Mouse (Mus musculus) MEL (cell line): ENCODE results near the gene D17Wsu92e. TPM values are rescaled to one million over a fixed set of nuclear protein-coding genes. Genes with fewer than 3 reads are reported as not detected.

Experiments used
- DNase-seq: peaks from one replicate; pipeline ENCODE4 v3.0.0; 2011; ENCODE audit warnings: low read depth, low spot score
- H3K27ac ChIP-seq: 2 replicates; pipeline ENCODE4 v1.5.1; 2012; ENCODE audit warnings: low read depth, mild to moderate bottlenecking, control low read depth, low read length, moderate library complexity; ENCODE audit not compliant: control insufficient read depth
- H3K27me3 ChIP-seq, 2 experiments: fragments of 150-350 bp in 1 of 2; sonication (generic) in 1 of 2; 2 replicates each; pipeline ENCODE4 v1.6.1; 2012; ENCODE audit warnings: low read length in 2 of 2, mild to moderate bottlenecking in 2 of 2, improper control_type of control experiment in 1 of 2, moderate library complexity in 1 of 2; ENCODE audit not compliant: insufficient read depth in 2 of 2, control insufficient read depth in 1 of 2
- H3K36me3 ChIP-seq, 2 experiments: 2 replicates each; pipeline ENCODE4 v1.6.1; 2012 to 2014; ENCODE audit warnings: low read length in 2 of 2, improper control_type of control experiment in 1 of 2, inconsistent platforms in 1 of 2, mild to moderate bottlenecking in 1 of 2; ENCODE audit not compliant: insufficient read depth in 2 of 2, control insufficient read depth in 1 of 2
- H3K4me1 ChIP-seq, 2 experiments: fragments of 150-350 bp in 1 of 2; sonication (generic) in 1 of 2; 2 replicates each; pipeline ENCODE4 v1.6.1; 2012; ENCODE audit warnings: low read length in 2 of 2, improper control_type of control experiment in 1 of 2, mild to moderate bottlenecking in 1 of 2; ENCODE audit not compliant: insufficient read depth in 2 of 2, control insufficient read depth in 1 of 2
- H3K4me3 ChIP-seq, 2 experiments: fragments of 150-350 bp in 1 of 2; sonication (generic) in 1 of 2; 2 replicates each; pipeline ENCODE4 v1.5.1; 2012; ENCODE audit warnings: low read depth in 2 of 2, low read length in 2 of 2, mild to moderate bottlenecking in 2 of 2, moderate library complexity in 2 of 2, control low read depth in 1 of 2, improper control_type of control experiment in 1 of 2; ENCODE audit not compliant: control insufficient read depth in 1 of 2, insufficient read depth in 1 of 2
- H3K79me2 ChIP-seq: 2 replicates; pipeline ENCODE4 v1.6.1; 2012; ENCODE audit warnings: mild to moderate bottlenecking, low read length, moderate library complexity; ENCODE audit not compliant: control insufficient read depth, poor library complexity, insufficient read depth
- H3K9ac ChIP-seq: 2 replicates; pipeline ENCODE4 v1.6.1; 2012; ENCODE audit warnings: low read depth, mild to moderate bottlenecking, control low read depth, low read length, moderate library complexity; ENCODE audit not compliant: control insufficient read depth, poor library complexity, severe bottlenecking
- H3K9me3 ChIP-seq: fragments of 150-350 bp; sonication (generic); replicated peaks from 2 replicates; pipeline ENCODE4 v1.6.1; 2012; ENCODE audit warnings: mild to moderate bottlenecking, low read length, improper control_type of control experiment, moderate library complexity; ENCODE audit not compliant: insufficient read depth
- BHLHE40 ChIP-seq: IDR thresholded peaks from 2 replicates; pipeline ENCODE4 v1.6.1; 2012; ENCODE audit warnings: low read depth, mild to moderate bottlenecking, inconsistent platforms, low read length, improper control_type of control experiment, borderline replicate concordance
- CHD1 ChIP-seq: IDR thresholded peaks from 2 replicates; pipeline ENCODE4 v1.6.1; 2012; ENCODE audit warnings: low read depth, mild to moderate bottlenecking, inconsistent platforms, low read length, improper control_type of control experiment
- CTCF ChIP-seq, 3 experiments: IDR thresholded peaks in 2 of 3; conservative IDR thresholded peaks in 1 of 3; 2 replicates each; pipeline ENCODE4 v1.5.1; 2011 to 2012; ENCODE audit warnings: low read length in 3 of 3, low read depth in 2 of 3, mild to moderate bottlenecking in 2 of 3, improper control_type of control experiment in 1 of 3, inconsistent platforms in 1 of 3, mixed read lengths in 1 of 3, moderate library complexity in 1 of 3; ENCODE audit not compliant: control insufficient read depth in 1 of 3, insufficient read depth in 1 of 3, poor library complexity in 1 of 3, severe bottlenecking in 1 of 3
- ETS1 ChIP-seq: IDR thresholded peaks from 2 replicates; pipeline ENCODE4 v1.6.1; 2012; ENCODE audit warnings: low read depth, mild to moderate bottlenecking, inconsistent platforms, low read length, improper control_type of control experiment, moderate library complexity
- GATA1 ChIP-seq: IDR thresholded peaks from 2 replicates; pipeline ENCODE4 v1.6.1; 2011; ENCODE audit warnings: low read depth, low read length, improper control_type of control experiment
- MAFK ChIP-seq: IDR thresholded peaks from 2 replicates; pipeline ENCODE4 v1.6.1; 2011; ENCODE audit warnings: low read depth, mild to moderate bottlenecking, low read length, improper control_type of control experiment, borderline replicate concordance
- MEF2A ChIP-seq: IDR thresholded peaks from 2 replicates; pipeline ENCODE4 v1.6.1; 2014; ENCODE audit warnings: low read depth, mild to moderate bottlenecking, inconsistent platforms, low read length, improper control_type of control experiment; ENCODE audit not compliant: poor library complexity, insufficient replicate concordance, severe bottlenecking; ENCODE audit errors: extremely low read depth
- MXI1 ChIP-seq: IDR thresholded peaks from 2 replicates; pipeline ENCODE4 v1.6.1; 2011; ENCODE audit warnings: mild to moderate bottlenecking, low read depth, low read length, improper control_type of control experiment
- MYB ChIP-seq: IDR thresholded peaks from 2 replicates; pipeline ENCODE4 v1.6.1; 2011; ENCODE audit warnings: mild to moderate bottlenecking, low read depth, low read length, improper control_type of control experiment
- MYC ChIP-seq: IDR thresholded peaks from 2 replicates; pipeline ENCODE4 v1.6.1; 2011; ENCODE audit warnings: low read depth, mild to moderate bottlenecking, low read length, improper control_type of control experiment, moderate library complexity
- POLR2AphosphoS2 ChIP-seq: IDR thresholded peaks from 2 replicates; pipeline ENCODE4 v1.6.1; 2011; ENCODE audit warnings: low read length, improper control_type of control experiment
- POLR2AphosphoS5 ChIP-seq: IDR thresholded peaks from 2 replicates; pipeline ENCODE4 v1.6.1; 2012; ENCODE audit warnings: low read depth, borderline replicate concordance, mild to moderate bottlenecking, inconsistent platforms, low read length, moderate library complexity, mixed read lengths
- RCOR1 ChIP-seq: IDR thresholded peaks from 2 replicates; pipeline ENCODE4 v1.6.1; 2012; ENCODE audit warnings: low read depth, mild to moderate bottlenecking, inconsistent platforms, low read length, improper control_type of control experiment
- SMC3 ChIP-seq: IDR thresholded peaks from 2 replicates; pipeline ENCODE4 v1.6.1; 2011; ENCODE audit warnings: low read depth, low read length, improper control_type of control experiment
- TAL1 ChIP-seq: IDR thresholded peaks from 2 replicates; pipeline ENCODE4 v1.6.1; 2012; ENCODE audit warnings: mild to moderate bottlenecking, inconsistent platforms, low read length, moderate library complexity, mixed read lengths
- TBP ChIP-seq: IDR thresholded peaks from 2 replicates; pipeline ENCODE4 v1.8.0; 2011; ENCODE audit warnings: low read depth, low read length, improper control_type of control experiment
- TCF12 ChIP-seq: IDR thresholded peaks from 2 replicates; pipeline ENCODE4 v1.6.1; 2014; ENCODE audit warnings: low read depth, mild to moderate bottlenecking, inconsistent platforms, low read length, improper control_type of control experiment, moderate library complexity
- USF1 ChIP-seq: IDR thresholded peaks from 2 replicates; pipeline ENCODE4 v1.6.1; 2014; ENCODE audit warnings: low read depth, mild to moderate bottlenecking, inconsistent platforms, low read length, improper control_type of control experiment, moderate library complexity
- USF2 ChIP-seq, 2 experiments: IDR thresholded peaks; 2 replicates each; pipeline ENCODE4 v1.6.1; 2011 to 2012; ENCODE audit warnings: improper control_type of control experiment in 2 of 2, low read length in 2 of 2, borderline replicate concordance in 1 of 2, inconsistent platforms in 1 of 2, low read depth in 1 of 2, mild to moderate bottlenecking in 1 of 2; ENCODE audit not compliant: insufficient read depth in 1 of 2
- ZMIZ1 ChIP-seq: IDR thresholded peaks from 2 replicates; pipeline ENCODE4 v1.6.1; 2012; ENCODE audit warnings: low read depth, mild to moderate bottlenecking, inconsistent platforms, low read length, improper control_type of control experiment, moderate library complexity
- ZNF384 ChIP-seq: IDR thresholded peaks from 2 replicates; pipeline ENCODE4 v1.6.1; 2012; ENCODE audit warnings: low read depth, mild to moderate bottlenecking, inconsistent platforms, low read length, improper control_type of control experiment
- polyA plus RNA-seq, 2 experiments: library from polyadenylated mRNA; stranded (reverse) in 1 of 2; unstranded in 1 of 2; fragments of >175 nt in 1 of 2; fragments of >200 nt in 1 of 2; gene quantifications; 2 replicates each; pipeline versions ENCODE4 v1.2.1 to v1.2.4; 2012; ENCODE audit warnings: low replicate concordance in 2 of 2, low read depth in 1 of 2; ENCODE audit not compliant: insufficient read length in 2 of 2, insufficient read depth in 1 of 2, missing spikeins in 1 of 2
- total RNA-seq: library from RNA; depleted of rRNA; stranded (reverse); fragments of 300-350 nt; gene quantifications from 2 replicates; pipeline ENCODE4 v1.2.3, GENCODE M21; 2012

Gene D17Wsu92e
- total and polyA plus RNA-seq, 3 experiments: 72.5 to 108 TPM; not detected in 1

GRCm38 (mm10) chr17:27720326-27720725, 100.1 kb downstream of the D17Wsu92e start:
- Histone ChIP-seq H3K27ac (no peak overlapping the region), H3K9ac (no peak overlapping the region), H3K27me3 (no peaks in the 10 kb centered on the region; a peak in 1 of 4 replicates), H3K4me3 (no peak overlapping the region), H3K9me3 (no peaks in the 10 kb centered on the region), H3K79me2 (no peaks in the 10 kb centered on the region), H3K4me1 (0 out of 4 replicates have a peak, but pooled peaks cover 0 to 2% of the 10 kb centered on the region in 2 experiments), H3K36me3 (no peaks in the 10 kb centered on the region)
- no peak for DNase-seq
- TF ChIP-seq POLR2AphosphoS2 (no peak), ZMIZ1 (no peak)
- TF ChIP-seq, all 39 proteins: peak for 0

DNA sequence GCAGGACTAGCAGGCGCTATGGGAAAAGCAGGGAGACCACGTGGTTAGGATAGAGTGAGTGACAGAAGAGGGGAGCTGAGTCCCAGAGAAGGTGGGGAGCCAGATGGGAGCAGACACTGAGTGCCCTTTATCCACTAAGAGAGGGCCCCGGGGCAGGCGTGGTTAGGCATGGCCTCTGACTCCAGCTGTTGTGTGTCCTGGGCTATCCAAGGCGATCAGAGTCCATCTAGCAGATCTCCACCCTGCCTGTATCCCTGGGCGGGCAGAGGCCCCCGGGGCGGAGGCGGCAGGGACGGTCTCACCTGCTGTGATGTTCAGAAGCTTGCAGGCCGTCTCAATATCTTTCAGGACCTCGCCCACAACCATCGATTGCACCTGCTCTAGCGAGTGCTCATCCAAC, 100.8 kb downstream of the D17Wsu92e start:
- Histone ChIP-seq H3K4me1 (0 out of 4 replicates have a peak, but pooled peaks cover 0 to 2% of the 10 kb centered on the region in 2 experiments), H3K27me3 (no peaks in the 10 kb centered on the region; a peak in 1 of 4 replicates)
- TF ChIP-seq MYC (no peak), GATA1 (no peak), CHD1 (no peak), ETS1 (no peak), ZNF384 (no peak), POLR2AphosphoS2 (no peak), MEF2A (no peak), POLR2AphosphoS5 (no peak), TAL1 (no peak), CTCF (IDR thresholded peaks at IDR 0.05 in 2 of 3, conservative IDR thresholded peaks at IDR 0.05 in 1 of 3; ENCODE audit: control insufficient read depth in 1 of 3, insufficient read depth in 1 of 3, low read depth in 2 of 3, low read length in 3 of 3, poor library complexity in 1 of 3, severe bottlenecking in 1 of 3) (no peak), MAFK (no peak), MXI1 (no peak), RCOR1 (no peak), USF1 (no peak), USF2 (IDR thresholded peaks at IDR 0.05; ENCODE audit: borderline replicate concordance in 1 of 2, insufficient read depth in 1 of 2, low read depth in 1 of 2, low read length in 2 of 2) (no peak), TBP (no peak), SMC3 (no peak), MYB (no peak), TCF12 (no peak), BHLHE40 (no peak)
- TF ChIP-seq, all 39 proteins: peak for 0
- Histone ChIP-seq H3K36me3 (no peaks in the 10 kb centered on the region), H3K9ac (no peak overlapping the region), H3K9me3 (no peaks in the 10 kb centered on the region), H3K4me3 (no peak overlapping the region), H3K79me2 (no peaks in the 10 kb centered on the region), H3K27ac (no peak overlapping the region)
- DNase-seq: no peak
